Mouse (Mus musculus): ENCODE data around the gene Fry. TPM values are rescaled to one million over a fixed set of nuclear protein-coding genes. Genes with fewer than 3 reads are reported as not detected.
A peak's percentile ranks its signal among the peaks of the same experiment; 100 is the strongest.

Fry gene
- polyA plus RNA-seq, 1 experiment from 2014 or later, result 8.5 TPM

DNA sequence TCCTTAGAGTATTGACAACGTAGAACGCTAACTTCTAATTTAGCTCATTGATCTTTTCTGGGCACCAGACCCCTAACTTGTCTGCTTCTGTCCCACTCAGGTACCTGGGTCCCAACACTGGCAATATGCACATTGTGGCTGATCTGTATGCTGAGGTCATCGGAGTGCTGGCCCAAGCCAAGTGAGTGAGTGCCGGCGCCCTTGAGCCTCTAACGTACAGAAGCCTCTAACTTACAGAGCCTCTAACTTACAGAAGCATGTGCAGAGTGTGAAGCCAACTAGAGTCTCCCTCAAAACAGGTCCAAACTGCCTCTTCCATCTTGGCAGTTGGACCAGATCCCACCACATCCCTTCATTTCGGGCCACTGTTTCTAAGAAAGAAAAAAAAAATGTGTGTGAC lies 227.5 kb downstream of the Fry start:
- no peak overlapping the region for H3K9ac ChIP-seq (ENCODE audit: low read depth, low read length)
- no peak for ATAC-seq (replicated peaks; ENCODE audit: low FRiP score, low read depth)

DNA sequence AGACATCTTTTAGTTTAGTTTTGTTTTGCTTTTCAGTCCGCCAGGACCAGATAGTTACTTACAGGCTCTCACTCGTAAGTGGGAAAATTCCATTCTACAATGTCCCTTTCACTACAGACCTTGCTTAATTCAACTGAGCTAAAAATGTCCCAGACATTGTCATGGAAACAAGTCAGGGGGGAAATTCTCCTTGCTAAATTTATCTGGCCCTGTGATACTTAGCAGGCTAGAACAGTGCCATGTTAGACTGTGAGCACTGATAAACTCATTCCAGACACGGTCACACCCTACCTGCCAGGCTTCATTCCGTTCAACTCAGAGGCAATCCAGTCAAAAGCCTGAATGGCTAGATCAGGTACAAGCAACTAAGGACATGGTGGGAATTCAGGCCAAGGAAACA lies 227.9 kb downstream of the Fry start:
- H3K4me1 ChIP-seq (replicated peaks; ENCODE audit: insufficient read depth, low read length), result no peaks in the 10 kb centered on the region
- H3K27ac ChIP-seq, result no peak overlapping the region
- H3K36me3 ChIP-seq (ENCODE audit: insufficient read depth, low read length), result no peaks in the 10 kb centered on the region
- no peak overlapping the region for H3K9ac ChIP-seq (ENCODE audit: low read depth, low read length)
- no peaks in the 10 kb centered on the region for H3K27me3 ChIP-seq (ENCODE audit: insufficient read depth, low read length)
- ATAC-seq (replicated peaks; ENCODE audit: low FRiP score, low read depth) (no peak), DNase-seq (ENCODE audit: low spot score) (no peak)
- no peak overlapping the region for H3K4me2 ChIP-seq (ENCODE audit: low read length)
- 78% methylated on average over 4 of the region's 4 CpGs for WGBS
- no peak overlapping the region for H3K4me3 ChIP-seq (replicated peaks; ENCODE audit: low read depth, low read length)
- no peaks in the 10 kb centered on the region for H3K9me3 ChIP-seq (replicated peaks; ENCODE audit: low read length)
- no peak for TF ChIP-seq CTCF (IDR thresholded peaks at IDR 0.05; ENCODE audit: low read depth)

More for the DNA sequence above, 227.5 kb downstream of the Fry start:
- no peak for TF ChIP-seq CTCF (IDR thresholded peaks at IDR 0.05; ENCODE audit: low read depth)
- H3K36me3 ChIP-seq (ENCODE audit: insufficient read depth, low read length), result no peaks in the 10 kb centered on the region
- H3K4me2 ChIP-seq (ENCODE audit: low read length), result no peak overlapping the region
- H3K27me3 ChIP-seq (ENCODE audit: insufficient read depth, low read length), result no peaks in the 10 kb centered on the region
- H3K27ac ChIP-seq, result no peak overlapping the region
- 94% methylated on average over 7 of the region's 7 CpGs for WGBS
- H3K4me3 ChIP-seq (replicated peaks; ENCODE audit: low read depth, low read length), result no peak overlapping the region
- no peaks in the 10 kb centered on the region for H3K4me1 ChIP-seq (replicated peaks; ENCODE audit: insufficient read depth, low read length)
- no peak for DNase-seq (ENCODE audit: low spot score)
- H3K9me3 ChIP-seq (replicated peaks; ENCODE audit: low read length), result no peaks in the 10 kb centered on the region

DNA sequence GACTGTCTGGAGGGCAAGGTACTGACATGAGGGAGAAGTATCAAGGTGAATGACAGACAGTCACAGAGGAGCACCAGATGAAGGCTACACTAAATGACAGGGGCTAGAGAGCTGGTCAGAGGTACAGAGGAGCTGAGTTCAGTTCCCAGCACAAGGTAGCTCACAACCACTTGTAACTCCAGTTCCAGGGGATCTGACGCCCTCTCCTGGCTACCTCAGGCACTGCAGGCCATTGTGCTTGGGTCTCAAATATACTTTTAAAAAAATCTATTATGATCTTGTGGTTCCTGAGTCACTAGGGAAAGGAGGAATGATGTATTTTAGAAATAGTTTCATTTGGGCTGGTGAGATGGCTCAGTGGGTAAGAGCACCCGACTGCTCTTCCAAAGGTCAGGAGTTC lies 229.4 kb downstream of the Fry start:
- H3K36me3 ChIP-seq (ENCODE audit: insufficient read depth, low read length), result no peaks in the 10 kb centered on the region
- peak; percentile 31; the same call in 1 of the 2 replicates for TF ChIP-seq CTCF (IDR thresholded peaks at IDR 0.05; ENCODE audit: low read depth)

DNA sequence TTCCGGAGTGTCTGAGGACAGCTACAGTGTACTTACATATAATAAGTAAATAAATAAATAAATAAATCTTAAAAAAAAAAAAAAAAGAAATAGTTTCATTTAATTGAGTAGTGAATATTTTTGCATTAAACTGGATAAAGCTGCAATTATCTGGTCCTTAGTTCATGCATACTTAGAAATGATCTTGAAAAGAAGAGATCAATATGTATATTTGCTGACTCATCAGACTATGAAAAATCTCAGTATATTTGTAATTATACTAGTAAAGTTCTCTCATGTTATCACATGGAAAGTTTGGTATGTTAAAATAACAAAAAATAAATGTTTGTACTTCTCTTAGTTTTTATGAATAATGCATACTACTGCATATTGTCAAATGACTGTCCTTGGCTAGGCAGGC lies 229.9 kb downstream of the Fry start:
- WGBS, result 100% methylated on average over 1 of the region's 1 CpGs
- no peak overlapping the region for H3K4me3 ChIP-seq (replicated peaks; ENCODE audit: low read depth, low read length)
- DNase-seq (ENCODE audit: low spot score), result no peak
- ATAC-seq (replicated peaks; ENCODE audit: low FRiP score, low read depth), result no peak
- TF ChIP-seq CTCF (IDR thresholded peaks at IDR 0.05; ENCODE audit: low read depth), result no peak
- H3K27ac ChIP-seq, result no peak overlapping the region
- no peak overlapping the region for H3K4me2 ChIP-seq (ENCODE audit: low read length)
- H3K4me1 ChIP-seq (replicated peaks; ENCODE audit: insufficient read depth, low read length), result no peaks in the 10 kb centered on the region
- no peak overlapping the region for H3K9ac ChIP-seq (ENCODE audit: low read depth, low read length)
- H3K9me3 ChIP-seq (replicated peaks; ENCODE audit: low read length), result no peaks in the 10 kb centered on the region
- no peaks in the 10 kb centered on the region for H3K27me3 ChIP-seq (ENCODE audit: insufficient read depth, low read length)
- no peaks in the 10 kb centered on the region for H3K36me3 ChIP-seq (ENCODE audit: insufficient read depth, low read length)

More for the DNA sequence above, 229.4 kb downstream of the Fry start:
- ATAC-seq (replicated peaks; ENCODE audit: low FRiP score, low read depth), result no peak
- Histone ChIP-seq H3K9me3 (replicated peaks; ENCODE audit: low read length) (no peaks in the 10 kb centered on the region), H3K27me3 (ENCODE audit: insufficient read depth, low read length) (no peaks in the 10 kb centered on the region), H3K4me1 (replicated peaks; ENCODE audit: insufficient read depth, low read length) (no peaks in the 10 kb centered on the region), H3K27ac (no peak overlapping the region), H3K9ac (ENCODE audit: low read depth, low read length) (no peak overlapping the region), H3K4me3 (replicated peaks; ENCODE audit: low read depth, low read length) (no peak overlapping the region), H3K4me2 (ENCODE audit: low read length) (no peak overlapping the region)
- WGBS, result 82% methylated on average over 2 of the region's 2 CpGs
- no peak for DNase-seq (ENCODE audit: low spot score)

DNA sequence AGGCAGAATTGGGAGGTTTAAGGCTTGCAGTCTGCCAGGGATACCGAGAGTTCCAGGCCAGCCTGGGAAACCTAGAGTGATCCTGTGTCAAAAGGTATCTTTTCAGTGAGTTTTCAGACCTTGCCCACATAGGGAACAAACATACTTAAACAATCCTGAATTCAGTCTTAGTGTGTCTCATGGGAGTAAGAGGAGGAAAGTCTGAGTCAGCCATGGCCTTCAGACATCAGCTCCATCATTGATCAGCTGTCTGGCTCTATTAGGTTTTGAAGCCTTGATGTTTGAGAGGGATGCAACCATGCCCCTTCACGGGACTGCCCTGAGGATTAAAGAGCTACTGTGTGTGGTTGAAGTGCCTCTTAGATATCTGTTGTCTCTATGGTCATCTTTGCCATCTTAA lies 232.7 kb downstream of the Fry start:
- 79% methylated on average over 2 of the region's 2 CpGs for WGBS

DNA sequence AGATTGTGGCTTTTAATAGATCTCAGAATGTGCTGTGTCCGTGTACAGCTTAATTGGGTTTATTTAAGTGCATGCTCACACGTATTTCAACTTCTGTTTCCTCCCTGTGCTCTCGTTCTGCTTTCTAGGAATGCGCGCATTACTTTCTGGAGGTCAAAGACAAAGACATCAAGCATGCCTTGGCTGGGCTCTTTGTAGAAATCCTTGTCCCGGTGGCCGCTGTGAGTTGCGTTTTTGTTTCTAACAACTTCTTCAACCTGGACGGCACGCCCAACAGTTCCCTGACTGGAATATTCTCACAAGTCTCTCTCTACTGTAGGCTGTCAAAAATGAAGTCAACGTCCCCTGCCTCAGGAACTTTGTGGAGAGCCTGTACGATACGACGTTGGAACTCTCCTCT lies 240.2 kb downstream of the Fry start:
- DNase-seq (ENCODE audit: low spot score), result peak; percentile 25

More for the DNA sequence above, 232.7 kb downstream of the Fry start:
- Histone ChIP-seq H3K27me3 (ENCODE audit: insufficient read depth, low read length) (no peaks in the 10 kb centered on the region), H3K36me3 (ENCODE audit: insufficient read depth, low read length) (no peaks in the 10 kb centered on the region), H3K9me3 (replicated peaks; ENCODE audit: low read length) (no peaks in the 10 kb centered on the region), H3K4me2 (ENCODE audit: low read length) (no peak overlapping the region), H3K9ac (ENCODE audit: low read depth, low read length) (no peak overlapping the region), H3K27ac (no peak overlapping the region), H3K4me3 (replicated peaks; ENCODE audit: low read depth, low read length) (no peak overlapping the region), H3K4me1 (replicated peaks; ENCODE audit: insufficient read depth, low read length) (no peaks in the 10 kb centered on the region)
- ATAC-seq (replicated peaks; ENCODE audit: low FRiP score, low read depth), result no peak
- no peak for TF ChIP-seq CTCF (IDR thresholded peaks at IDR 0.05; ENCODE audit: low read depth)
- no peak for DNase-seq (ENCODE audit: low spot score)

DNA sequence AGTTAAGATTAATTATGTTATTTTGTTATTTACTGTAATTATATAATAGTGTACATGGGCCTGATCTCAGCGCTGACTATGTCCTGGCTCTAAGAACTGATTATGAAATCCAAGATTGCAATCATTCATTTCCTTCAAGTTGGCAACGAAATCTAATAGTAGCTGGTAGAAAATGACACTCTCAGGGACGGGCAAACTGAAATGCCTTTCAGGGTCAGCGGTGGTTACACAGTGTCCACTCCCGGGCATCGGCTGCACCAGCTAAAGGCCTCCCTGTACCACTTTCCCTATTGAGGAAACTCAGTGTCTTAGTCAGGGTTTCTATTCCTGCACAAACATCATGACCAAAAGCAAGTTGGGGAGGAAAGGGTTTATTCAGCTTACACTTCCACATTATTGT lies 243.8 kb downstream of the Fry start:
- no peak overlapping the region for H3K27ac ChIP-seq
- no peak for TF ChIP-seq CTCF (IDR thresholded peaks at IDR 0.05; ENCODE audit: low read depth)
- no peaks in the 10 kb centered on the region for H3K36me3 ChIP-seq (ENCODE audit: insufficient read depth, low read length)
- H3K4me2 ChIP-seq (ENCODE audit: low read length), result no peak overlapping the region
- no peaks in the 10 kb centered on the region for H3K27me3 ChIP-seq (ENCODE audit: insufficient read depth, low read length)
- no peak for ATAC-seq (replicated peaks; ENCODE audit: low FRiP score, low read depth)
- H3K4me1 ChIP-seq (replicated peaks; ENCODE audit: insufficient read depth, low read length), result no peaks in the 10 kb centered on the region
- H3K4me3 ChIP-seq (replicated peaks; ENCODE audit: low read depth, low read length), result no peak overlapping the region
- H3K9me3 ChIP-seq (replicated peaks; ENCODE audit: low read length), result no peaks in the 10 kb centered on the region; the same call in 1 of the 2 replicates
- 66% methylated on average over 6 of the region's 6 CpGs for WGBS
- H3K9ac ChIP-seq (ENCODE audit: low read depth, low read length), result no peak overlapping the region
- no peak for DNase-seq (ENCODE audit: low spot score)

More for the DNA sequence above, 240.2 kb downstream of the Fry start:
- ATAC-seq (replicated peaks; ENCODE audit: low FRiP score, low read depth), result no peak
- Histone ChIP-seq H3K9me3 (replicated peaks; ENCODE audit: low read length) (no peaks in the 10 kb centered on the region), H3K27ac (no peak overlapping the region), H3K4me2 (ENCODE audit: low read length) (no peak overlapping the region), H3K36me3 (ENCODE audit: insufficient read depth, low read length) (no peaks in the 10 kb centered on the region), H3K9ac (ENCODE audit: low read depth, low read length) (no peak overlapping the region), H3K4me3 (replicated peaks; ENCODE audit: low read depth, low read length) (no peak overlapping the region), H3K27me3 (ENCODE audit: insufficient read depth, low read length) (no peaks in the 10 kb centered on the region), H3K4me1 (replicated peaks; ENCODE audit: insufficient read depth, low read length) (no peaks in the 10 kb centered on the region)
- 76% methylated on average over 14 of the region's 14 CpGs for WGBS
- TF ChIP-seq CTCF (IDR thresholded peaks at IDR 0.05; ENCODE audit: low read depth), result no peak
